Mouse (Mus musculus) cortical plate, adult 2 months (tissue): ENCODE measurements around the gene 4933415A04Rik.

Experiments used
- CTCF ChIP-seq: fragments of 200-500 bp; IDR thresholded peaks from 2 replicates; pipeline ENCODE4 v1.5.1; 2011; ENCODE audit warnings: mild to moderate bottlenecking, control low read depth, low read length; ENCODE audit not compliant: insufficient read depth; ENCODE audit errors: extremely low read depth
- POLR2A ChIP-seq: fragments of 200-500 bp; IDR thresholded peaks from 2 replicates; pipeline ENCODE4 v1.6.1; 2011; ENCODE audit warnings: mild to moderate bottlenecking, low read length, control low read depth; ENCODE audit not compliant: insufficient read depth; ENCODE audit errors: extremely low read depth

DNA sequence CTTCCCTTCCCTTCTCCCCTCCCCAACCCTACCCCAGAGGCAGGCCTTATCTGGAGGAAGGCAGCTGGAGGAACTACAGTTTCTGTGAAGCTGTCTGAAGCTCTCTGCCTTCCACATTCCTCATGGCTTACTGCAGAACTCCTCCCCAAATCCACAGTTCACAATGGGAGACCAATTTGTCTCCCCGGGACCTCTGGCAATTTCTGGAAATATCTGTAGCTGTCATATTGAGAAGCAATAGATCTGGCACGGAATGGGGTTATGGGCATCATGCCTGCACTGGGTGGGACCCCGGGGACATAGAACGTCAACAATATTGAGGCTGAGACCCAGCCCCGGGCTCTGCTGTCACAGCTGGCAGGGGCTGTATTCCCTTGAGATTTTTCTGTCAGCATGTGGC lies 31.1 kb downstream of the 4933415A04Rik start:
- TF ChIP-seq POLR2A (no peak), CTCF (no peak)
